Mouse (Mus musculus): Measurements from ENCODE around the gene Lingo2. TPM values are rescaled to one million over a fixed set of nuclear protein-coding genes. Genes with fewer than 3 reads are reported as not detected.

The Lingo2 gene
- polyA plus RNA-seq, 1 experiment from 2014 or later, result 67.8 TPM

DNA sequence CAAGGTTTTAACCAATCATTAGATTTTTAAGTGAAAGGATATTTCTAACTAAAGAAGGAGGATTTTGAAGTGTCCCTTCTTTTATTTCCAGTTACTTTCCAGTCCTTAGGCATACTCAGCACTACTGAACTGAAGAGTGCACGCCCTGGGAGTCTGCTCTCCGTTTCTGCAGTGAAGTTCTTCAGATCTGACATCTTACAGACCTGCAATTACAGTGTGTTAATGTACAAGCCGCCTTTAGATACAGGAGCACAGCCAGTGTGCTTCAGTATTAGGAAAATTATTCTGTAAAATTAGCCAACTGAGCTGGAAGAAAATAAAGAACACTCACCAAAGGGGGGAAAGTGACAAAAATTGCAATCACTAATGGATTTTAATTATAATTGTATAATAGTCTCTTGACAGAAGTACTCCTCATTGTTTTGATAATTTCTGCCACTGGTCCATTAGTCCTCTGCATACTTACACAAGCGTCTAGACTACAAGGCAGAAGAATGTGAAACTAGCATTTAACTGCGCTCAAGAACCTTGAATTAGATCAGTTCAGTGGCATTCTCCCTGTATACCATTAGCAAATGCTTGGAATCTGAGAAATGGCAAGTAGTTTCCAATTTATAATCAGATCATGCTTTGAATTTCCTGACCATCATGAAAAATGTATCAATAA is 1167.2 kb downstream of the Lingo2 start:
- ATAC-seq (ENCODE audit: low FRiP score, low read depth), result no peak
- no peaks in the 10 kb centered on the region for H3K36me3 ChIP-seq
- H3K4me2 ChIP-seq, result no peak overlapping the region
- 71% methylated on average over 5 of the region's 5 CpGs for WGBS
- no peak overlapping the region for H3K4me3 ChIP-seq
- H3K9me3 ChIP-seq, result no peaks in the 10 kb centered on the region
- H3K27me3 ChIP-seq, result no peaks in the 10 kb centered on the region
- H3K4me1 ChIP-seq (replicated peaks), result no peaks in the 10 kb centered on the region
- H3K9ac ChIP-seq, result no peak overlapping the region
- H3K27ac ChIP-seq (replicated peaks), result no peak overlapping the region

DNA sequence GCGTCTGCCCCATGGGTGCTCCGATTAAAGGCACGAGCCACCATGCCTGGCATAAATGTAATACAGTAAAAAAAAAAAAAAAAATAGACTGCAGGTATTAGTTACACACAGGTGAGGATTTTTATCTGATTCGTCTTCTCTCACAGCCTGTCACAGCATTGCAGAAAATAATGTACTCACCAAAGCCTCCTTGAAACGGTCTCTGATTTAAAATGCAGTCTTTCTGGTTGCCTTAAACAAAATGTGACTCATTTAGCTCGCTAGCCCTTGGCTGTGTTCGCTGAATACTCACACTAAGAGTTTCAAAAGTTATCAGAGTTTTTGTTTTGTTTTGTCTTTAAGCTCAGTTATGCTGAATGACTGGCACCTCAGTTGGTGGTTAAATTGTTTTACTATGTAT is 1180.7 kb downstream of the Lingo2 start:
- 79% methylated on average over 7 of the region's 7 CpGs for WGBS
- H3K9me3 ChIP-seq, result no peaks in the 10 kb centered on the region
- no peak overlapping the region for H3K4me3 ChIP-seq
- no peak overlapping the region for H3K4me2 ChIP-seq
- ATAC-seq (ENCODE audit: low FRiP score, low read depth), result no peak
- H3K9ac ChIP-seq, result no peak overlapping the region
- no peaks in the 10 kb centered on the region for H3K4me1 ChIP-seq (replicated peaks)
- no peak overlapping the region for H3K27ac ChIP-seq (replicated peaks)
- H3K36me3 ChIP-seq, result no peaks in the 10 kb centered on the region
- no peaks in the 10 kb centered on the region for H3K27me3 ChIP-seq

DNA sequence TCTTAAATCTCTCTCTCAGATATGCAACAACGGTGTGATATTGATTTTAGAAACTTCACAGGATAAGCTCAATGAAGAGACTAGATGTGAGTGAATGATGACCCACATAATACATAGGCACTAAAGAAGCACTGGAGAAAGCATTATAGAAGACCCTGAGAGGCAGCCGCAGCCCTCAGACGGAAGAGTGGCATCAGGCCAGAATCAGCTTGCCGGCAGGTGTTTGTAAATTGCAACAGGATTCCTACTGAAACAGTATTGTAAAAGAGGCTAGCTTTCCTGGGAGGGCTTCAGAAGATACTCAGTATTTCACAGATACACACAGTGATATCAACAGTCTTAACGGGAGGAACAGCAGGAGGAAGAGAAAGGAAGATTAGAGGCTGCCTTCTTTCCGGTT is 1184.6 kb downstream of the Lingo2 start:
- Histone ChIP-seq H3K4me3 (no peak overlapping the region), H3K9ac (no peak overlapping the region), H3K9me3 (no peaks in the 10 kb centered on the region), H3K27ac (replicated peaks) (no peak overlapping the region), H3K27me3 (no peaks in the 10 kb centered on the region), H3K36me3 (no peaks in the 10 kb centered on the region), H3K4me1 (replicated peaks) (no peaks in the 10 kb centered on the region), H3K4me2 (no peak overlapping the region)
- no peak for ATAC-seq (ENCODE audit: low FRiP score, low read depth)
- WGBS, result 73% methylated on average over 6 of the region's 6 CpGs

DNA sequence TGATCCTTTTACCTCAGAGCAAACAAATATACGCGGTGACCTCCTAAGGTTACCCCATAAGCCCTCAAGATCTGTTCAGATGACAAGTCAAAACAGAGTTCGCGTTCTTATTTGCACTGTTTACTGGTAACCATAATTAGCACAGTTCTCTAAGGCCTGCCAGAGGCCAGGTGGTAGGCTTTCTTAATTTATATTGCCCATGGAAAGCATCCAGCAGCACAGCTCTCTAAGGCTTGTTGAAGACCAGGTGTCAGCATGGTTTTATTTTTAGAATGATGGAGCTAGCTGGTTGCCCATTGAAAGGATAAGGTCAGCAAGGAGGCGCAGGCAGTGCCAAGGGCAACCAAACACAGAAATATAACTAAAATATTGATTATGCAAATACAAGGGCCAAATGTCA is 1190.4 kb downstream of the Lingo2 start:
- Histone ChIP-seq H3K27ac (replicated peaks) (no peak overlapping the region), H3K9ac (no peak overlapping the region), H3K9me3 (no peaks in the 10 kb centered on the region), H3K36me3 (no peaks in the 10 kb centered on the region), H3K27me3 (no peaks in the 10 kb centered on the region), H3K4me3 (no peak overlapping the region), H3K4me2 (no peak overlapping the region), H3K4me1 (replicated peaks) (no peaks in the 10 kb centered on the region)
- WGBS, result 89% methylated on average over 5 of the region's 5 CpGs
- ATAC-seq (ENCODE audit: low FRiP score, low read depth), result no peak

DNA sequence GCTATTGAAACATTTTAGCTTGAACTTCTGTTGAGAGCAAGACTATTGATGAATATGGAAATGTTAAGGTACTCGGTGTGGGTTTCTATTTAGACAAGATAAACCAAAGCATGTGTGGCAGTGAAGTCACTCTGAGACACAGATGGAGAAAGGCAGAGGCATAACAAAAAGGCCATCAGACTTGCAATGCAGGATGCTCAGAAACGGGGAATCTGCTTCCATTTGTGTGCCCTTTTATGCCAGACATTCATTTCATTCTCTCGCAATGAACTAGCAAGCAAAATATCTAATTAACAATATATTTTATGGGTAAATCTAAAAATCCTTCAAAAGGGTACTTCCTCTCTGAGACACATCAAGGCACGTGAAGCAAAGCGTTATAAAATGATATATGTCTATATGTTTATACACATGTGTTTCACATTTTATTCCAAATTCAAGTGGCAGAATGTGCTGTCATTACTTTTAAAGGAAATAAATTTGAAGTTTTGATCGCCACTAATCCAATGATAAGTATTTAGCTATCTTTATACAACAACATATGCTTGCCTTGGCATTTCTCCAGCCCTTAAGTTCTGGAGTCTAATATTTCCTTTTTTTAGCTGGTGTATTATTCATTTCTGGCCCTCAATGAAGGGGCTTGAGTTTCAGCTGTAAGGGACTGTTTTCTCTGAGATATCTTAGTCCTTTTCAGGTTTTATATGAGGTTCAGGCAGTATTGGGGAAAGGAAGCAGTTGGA is 1199.3 kb downstream of the Lingo2 start:
- Histone ChIP-seq H3K4me2 (no peak overlapping the region), H3K9me3 (no peaks in the 10 kb centered on the region), H3K27me3 (no peaks in the 10 kb centered on the region), H3K9ac (no peak overlapping the region), H3K4me3 (no peak overlapping the region), H3K4me1 (replicated peaks) (no peaks in the 10 kb centered on the region), H3K27ac (replicated peaks) (no peak overlapping the region), H3K36me3 (no peaks in the 10 kb centered on the region)
- WGBS, result 77% methylated on average over 6 of the region's 6 CpGs
- no peak for ATAC-seq (ENCODE audit: low FRiP score, low read depth)

DNA sequence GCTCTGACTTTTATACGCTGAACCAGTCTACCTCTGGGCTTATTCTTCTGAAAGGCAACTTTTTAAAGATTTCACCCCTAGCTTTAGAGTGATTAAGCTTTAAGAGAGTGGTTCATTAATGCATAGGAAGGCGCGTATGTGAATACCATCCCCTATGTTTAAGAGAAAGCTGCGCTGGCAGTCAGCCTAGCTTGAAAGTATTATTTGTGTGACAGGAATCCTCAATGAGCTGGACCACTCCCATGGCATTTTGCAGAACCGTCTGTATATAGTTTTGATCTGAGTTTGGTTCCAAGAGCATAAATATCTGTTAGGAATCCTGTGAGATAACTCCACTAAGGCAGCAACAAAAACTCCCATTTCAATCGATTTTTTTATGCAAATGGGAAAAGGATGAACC is 1204.9 kb downstream of the Lingo2 start:
- Histone ChIP-seq H3K4me2 (no peak overlapping the region), H3K36me3 (no peaks in the 10 kb centered on the region), H3K27me3 (no peaks in the 10 kb centered on the region), H3K9me3 (no peaks in the 10 kb centered on the region), H3K27ac (replicated peaks) (no peak overlapping the region), H3K4me3 (no peak overlapping the region), H3K9ac (no peak overlapping the region), H3K4me1 (replicated peaks) (no peaks in the 10 kb centered on the region)
- no peak for ATAC-seq (ENCODE audit: low FRiP score, low read depth)
- 57% methylated on average over 6 of the region's 6 CpGs for WGBS

DNA sequence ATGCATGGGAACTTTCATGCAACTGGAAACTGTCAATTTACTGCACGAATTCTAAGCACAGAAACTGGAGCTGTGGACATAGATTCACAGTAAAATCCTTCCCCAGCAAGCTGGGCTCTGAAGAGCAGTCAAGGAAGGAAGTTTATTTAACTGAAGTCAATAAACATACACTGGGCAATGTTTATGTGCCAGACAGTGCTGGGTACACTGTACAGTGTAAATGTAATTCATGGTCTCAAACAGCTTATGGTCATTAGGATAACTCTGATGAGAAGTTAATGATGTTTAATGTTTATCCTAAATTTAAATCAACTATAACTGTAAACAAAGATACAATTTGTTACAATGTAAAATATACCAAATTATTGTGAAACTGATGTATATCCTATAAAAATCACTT is 1226.8 kb downstream of the Lingo2 start:
- no peaks in the 10 kb centered on the region for H3K36me3 ChIP-seq
- H3K4me2 ChIP-seq, result no peak overlapping the region
- no peaks in the 10 kb centered on the region for H3K9me3 ChIP-seq
- H3K4me3 ChIP-seq, result no peak overlapping the region
- WGBS, result 71% methylated on average over 1 of the region's 1 CpGs
- H3K9ac ChIP-seq, result no peak overlapping the region
- H3K4me1 ChIP-seq (replicated peaks), result no peaks in the 10 kb centered on the region
- H3K27ac ChIP-seq (replicated peaks), result no peak overlapping the region
- ATAC-seq (ENCODE audit: low FRiP score, low read depth), result no peak
- H3K27me3 ChIP-seq, result no peaks in the 10 kb centered on the region

DNA sequence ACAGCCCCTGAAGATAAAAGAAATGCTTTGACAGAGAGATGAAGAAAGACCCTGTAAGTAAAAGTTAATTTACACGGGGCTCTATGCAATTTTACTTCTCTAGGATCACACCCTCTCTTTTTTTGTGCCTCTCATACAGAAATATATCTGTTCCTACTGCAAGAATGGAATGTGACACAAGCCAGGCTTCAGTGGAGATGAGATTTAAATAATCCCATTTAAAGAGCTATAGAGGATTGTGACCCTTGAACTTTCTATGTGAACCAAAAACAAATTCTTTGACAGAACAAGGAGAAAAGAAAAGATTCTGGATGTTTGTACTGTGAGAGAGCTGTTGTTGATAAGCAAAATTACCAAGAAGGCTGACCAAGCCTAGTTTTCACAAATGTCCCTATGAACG is 1247.4 kb downstream of the Lingo2 start:
- Histone ChIP-seq H3K4me1 (replicated peaks) (no peaks in the 10 kb centered on the region), H3K9ac (no peak overlapping the region), H3K4me3 (no peak overlapping the region), H3K9me3 (no peaks in the 10 kb centered on the region), H3K4me2 (no peak overlapping the region), H3K27ac (replicated peaks) (no peak overlapping the region), H3K27me3 (no peaks in the 10 kb centered on the region), H3K36me3 (no peaks in the 10 kb centered on the region)
- no peak for ATAC-seq (ENCODE audit: low FRiP score, low read depth)
- 21% methylated on average over 2 of the region's 2 CpGs for WGBS

DNA sequence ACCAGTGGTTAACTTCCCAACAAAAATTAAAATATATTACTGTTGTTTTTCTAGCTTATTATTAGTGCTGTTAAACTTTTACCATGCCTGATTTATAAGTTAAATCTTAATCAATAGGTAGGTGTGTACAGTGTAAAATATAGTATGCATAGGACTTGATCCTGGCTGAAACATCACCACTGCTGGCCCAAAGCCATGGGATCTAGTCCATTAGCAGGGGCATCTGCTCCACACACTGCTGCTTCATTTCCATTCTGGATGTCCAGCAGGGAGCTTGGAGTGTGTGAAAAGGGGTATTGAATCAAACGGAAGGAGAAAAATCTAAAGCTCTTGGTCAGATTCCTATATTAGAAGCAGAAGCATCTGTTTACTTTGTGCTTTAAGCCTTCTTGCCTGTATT is 1248.9 kb downstream of the Lingo2 start:
- WGBS, result 33% methylated on average over 1 of the region's 1 CpGs
- no peaks in the 10 kb centered on the region for H3K4me1 ChIP-seq (replicated peaks)
- no peak for ATAC-seq (ENCODE audit: low FRiP score, low read depth)

DNA sequence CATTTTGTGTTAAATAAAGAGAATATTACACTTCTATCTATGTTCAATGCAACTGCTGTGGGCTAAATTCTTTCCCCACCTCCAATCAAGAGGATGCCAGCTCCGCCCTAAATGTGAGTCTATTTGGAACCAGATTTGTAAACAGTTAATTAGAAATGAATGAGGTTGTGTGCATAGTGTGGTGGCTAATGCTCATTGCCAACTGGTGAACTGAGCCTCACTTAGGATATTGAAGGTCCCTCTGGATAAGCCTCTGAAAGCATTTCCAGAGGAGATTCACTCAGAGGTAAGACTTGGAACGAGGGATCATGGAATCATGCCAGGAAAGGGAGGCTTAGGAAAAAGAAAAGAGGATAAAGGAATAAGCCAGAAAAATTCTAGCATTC is 1256.4 kb downstream of the Lingo2 start:
- H3K36me3 ChIP-seq, result no peaks in the 10 kb centered on the region
- 68% methylated on average over 2 of the region's 2 CpGs for WGBS
- H3K27ac ChIP-seq (replicated peaks), result no peak overlapping the region
- H3K4me2 ChIP-seq, result no peak overlapping the region
- no peak for ATAC-seq (ENCODE audit: low FRiP score, low read depth)
- H3K4me3 ChIP-seq, result no peak overlapping the region
- no peak overlapping the region for H3K9ac ChIP-seq
- no peaks in the 10 kb centered on the region for H3K9me3 ChIP-seq
- H3K4me1 ChIP-seq (replicated peaks), result no peaks in the 10 kb centered on the region
- no peaks in the 10 kb centered on the region for H3K27me3 ChIP-seq

More for the DNA sequence above, 1248.9 kb downstream of the Lingo2 start:
- Histone ChIP-seq H3K9me3 (no peaks in the 10 kb centered on the region), H3K36me3 (no peaks in the 10 kb centered on the region), H3K9ac (no peak overlapping the region), H3K4me3 (no peak overlapping the region), H3K4me2 (no peak overlapping the region), H3K27ac (replicated peaks) (no peak overlapping the region), H3K27me3 (no peaks in the 10 kb centered on the region)

DNA sequence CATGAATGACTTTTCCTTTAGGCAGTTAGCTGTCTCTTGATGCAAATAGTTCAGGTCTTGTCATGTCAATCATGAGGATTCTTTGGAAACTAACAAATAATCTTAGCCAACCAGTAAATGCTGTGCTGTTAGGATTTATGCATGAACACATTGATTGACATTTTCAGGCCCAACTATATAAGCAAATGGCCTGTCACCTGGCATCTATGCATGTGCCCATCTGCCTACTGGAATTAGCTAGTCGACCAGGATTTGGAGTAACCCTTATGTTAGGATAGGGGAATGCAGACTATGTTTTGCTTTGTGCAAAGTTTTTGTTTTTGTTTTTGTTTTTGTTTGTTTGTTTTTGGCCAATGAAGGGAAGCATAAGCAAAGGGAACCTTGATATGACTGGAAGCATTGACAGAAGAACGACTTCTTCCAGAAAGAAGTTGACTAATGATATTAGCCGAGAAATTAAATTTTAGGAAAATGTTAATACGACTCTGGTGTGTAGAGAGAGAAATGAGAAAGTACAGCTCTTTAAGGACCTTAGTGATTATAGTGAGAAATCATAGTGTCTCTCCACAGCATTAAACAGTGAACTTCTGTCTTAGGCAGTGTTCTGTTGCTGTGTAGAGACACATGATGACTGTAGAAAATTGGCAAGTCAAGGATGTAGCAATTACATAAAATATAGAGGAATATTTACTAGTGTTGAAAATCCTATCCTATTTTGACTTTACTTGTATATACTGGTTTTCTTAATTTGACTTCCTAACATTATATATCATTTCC is 1257.0 kb downstream of the Lingo2 start:
- H3K9me3 ChIP-seq, result no peaks in the 10 kb centered on the region
- no peak overlapping the region for H3K27ac ChIP-seq (replicated peaks)
- no peaks in the 10 kb centered on the region for H3K36me3 ChIP-seq
- H3K4me1 ChIP-seq (replicated peaks), result no peaks in the 10 kb centered on the region
- H3K27me3 ChIP-seq, result no peaks in the 10 kb centered on the region
- no peak overlapping the region for H3K4me2 ChIP-seq
- ATAC-seq (ENCODE audit: low FRiP score, low read depth), result no peak
- WGBS, result 85% methylated on average over 4 of the region's 4 CpGs
- H3K4me3 ChIP-seq, result no peak overlapping the region
- H3K9ac ChIP-seq, result no peak overlapping the region

DNA sequence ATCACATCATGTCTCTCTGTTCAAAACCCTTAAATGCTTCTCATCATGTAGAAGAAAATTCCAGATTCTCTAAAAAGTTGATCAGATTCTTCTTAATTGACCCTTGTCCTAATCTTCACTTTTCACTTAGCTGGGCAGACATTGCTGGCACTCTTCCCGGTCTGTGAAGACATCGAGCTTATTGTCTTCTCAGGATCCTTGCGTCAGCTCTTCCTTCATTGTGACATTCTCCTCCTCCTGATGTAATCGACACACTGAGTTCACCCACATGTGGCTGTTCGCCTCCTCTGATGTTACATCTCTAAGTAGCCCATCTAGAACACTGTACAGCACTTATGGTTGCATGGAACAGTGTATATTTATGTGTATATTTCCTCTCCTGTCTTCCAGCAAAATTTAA is 1261.0 kb downstream of the Lingo2 start:
- Histone ChIP-seq H3K4me3 (no peak overlapping the region), H3K27me3 (no peaks in the 10 kb centered on the region), H3K4me2 (no peak overlapping the region), H3K27ac (replicated peaks) (no peak overlapping the region), H3K9me3 (no peaks in the 10 kb centered on the region), H3K9ac (no peak overlapping the region), H3K36me3 (no peaks in the 10 kb centered on the region), H3K4me1 (replicated peaks) (no peaks in the 10 kb centered on the region)
- ATAC-seq (ENCODE audit: low FRiP score, low read depth), result no peak
- 71% methylated on average over 5 of the region's 5 CpGs for WGBS

All from hindbrain, embryonic 15.5 days (tissue).